Mouse (Mus musculus) liver, adult 2 months (tissue): Measurements from ENCODE around the gene Arhgap42.

Experiments
- CTCF ChIP-seq: fragments of 200-500 bp; IDR thresholded peaks from 2 replicates; pipeline ENCODE4 v1.5.1; 2011; ENCODE audit warnings: low read depth, low read length, control low read depth
- POLR2A ChIP-seq: fragments of 200-500 bp; IDR thresholded peaks from 2 replicates; pipeline ENCODE4 v1.6.1; 2011; ENCODE audit warnings: low read length, control low read depth; ENCODE audit not compliant: insufficient read depth; ENCODE audit errors: extremely low read depth

GRCm38 (mm10) chr9:9051184-9051583, 187.7 kb downstream of the Arhgap42 start:
- TF ChIP-seq POLR2A = no peak
- no peak for TF ChIP-seq CTCF
